ENCODE assay signal across 9 mouse cellular contexts in genomic region chr1:120072900-120073299, GRCm38 (mm10). TPM values are rescaled to one million over a fixed set of nuclear protein-coding genes. Genes with fewer than 3 reads are reported as not detected.
DNase-seq lines count a peak whose midpoint lies in the region; ATAC-seq and TF ChIP-seq lines count a peak whose summit lies in the region.
"Had no signal": no experiment of that assay in that cellular context is flagged by ENCODE, and none has a peak within 500 bp of the region (broad histone marks: within the 10 kb centered on the region; RNA-seq: fewer than 3 reads in every experiment).

No protein-coding gene starts in this region.

- DNase-seq in testis, postnatal 14 days (ENCODE audit: low spot score) = no peak
- peak; percentile 33 for DNase-seq in embryo, embryonic 10.5 days (ENCODE audit: low spot score)
- no peak for DNase-seq in heart, postnatal 0 days (ENCODE audit: low spot score)
- peak; percentile 95 to 97 for DNase-seq in kidney, postnatal 36 days
- DNase-seq in midbrain, embryonic 10.5 days (ENCODE audit: low spot score) = peak; percentile 30
- DNase-seq in spleen, postnatal 36 days (ENCODE audit: low spot score in 2 of 2) = no peak

- no peaks in the 10 kb centered on the region for H3K9me3 ChIP-seq in heart, postnatal 0 days (replicated peaks; ENCODE audit: control insufficient read depth, low read length)
- H3K9me3 ChIP-seq in midbrain, embryonic 10.5 days (replicated peaks) = no peaks in the 10 kb centered on the region

- H3K27ac ChIP-seq in testis, adult 2 months (ENCODE audit: control insufficient read depth, insufficient read depth, low read depth, low read length) = peak overlapping the region; percentile 23; the same call in 1 of the 2 replicates
- no peak overlapping the region for H3K27ac ChIP-seq in heart, postnatal 0 days (ENCODE audit: low read depth)
- H3K27ac ChIP-seq in midbrain, embryonic 10.5 days (replicated peaks) = no peak overlapping the region

- H3K27me3 ChIP-seq in testis, adult 2 months (ENCODE audit: control insufficient read depth, insufficient read depth, low read length) = no peaks in the 10 kb centered on the region
- peaks cover 8% of the 10 kb centered on the region; the same call in 1 of the 2 replicates for H3K27me3 ChIP-seq in heart, postnatal 0 days (ENCODE audit: control insufficient read depth, insufficient read depth, low read length)
- H3K27me3 ChIP-seq in midbrain, embryonic 10.5 days (ENCODE audit: low read depth, poor library complexity, severe bottlenecking) = peaks cover 61% of the 10 kb centered on the region

- peak overlapping the region; percentile 69 for H3K4me3 ChIP-seq in testis, adult 2 months (ENCODE audit: control insufficient read depth, low read depth, low read length)
- H3K4me3 ChIP-seq in heart, postnatal 0 days (ENCODE audit: low read depth, low read length) = peak overlapping the region; percentile 47
- peak overlapping the region; percentile 56 for H3K4me3 ChIP-seq in midbrain, embryonic 10.5 days

- 0 out of 2 replicates have a peak overlapping the region, but pooled peaks have one; percentile 8 for H3K9ac ChIP-seq in heart, postnatal 0 days (replicated peaks; ENCODE audit: low read depth, low read length)

- no peak for TF ChIP-seq EP300 in heart, postnatal 0 days (IDR thresholded peaks at IDR 0.05; ENCODE audit: low read depth)

- 4% methylated on average over 16 of the region's 16 CpGs for WGBS in heart, postnatal 0 days
- WGBS in midbrain, embryonic 10.5 days = 17% methylated on average over 16 of the region's 16 CpGs

- peaks cover 11% of the 10 kb centered on the region for H3K4me1 ChIP-seq in testis, adult 2 months (ENCODE audit: control insufficient read depth, insufficient read depth, low read length)
- H3K4me1 ChIP-seq in heart, postnatal 0 days (ENCODE audit: control insufficient read depth, insufficient read depth) = peaks cover 8% of the 10 kb centered on the region; the same call in 1 of the 2 replicates
- H3K4me1 ChIP-seq in midbrain, embryonic 10.5 days = peaks cover 30% of the 10 kb centered on the region

- peak overlapping the region; percentile 88 for H3K4me2 ChIP-seq in heart, postnatal 0 days (ENCODE audit: low read depth, low read length)

- no peak for TF ChIP-seq POLR2A in testis, adult 2 months (IDR thresholded peaks at IDR 0.05; ENCODE audit: control insufficient read depth, low read depth, low read length)

- no peak for TF ChIP-seq CTCF in testis, adult 2 months (IDR thresholded peaks at IDR 0.05; ENCODE audit: control insufficient read depth, insufficient read depth, insufficient replicate concordance, low read depth, low read length)
- TF ChIP-seq CTCF in heart, postnatal 0 days (IDR thresholded peaks at IDR 0.05; ENCODE audit: low read depth) = no peak

- ATAC-seq in heart, postnatal 0 days (ENCODE audit: insufficient read depth, low read depth) = no peak
- ATAC-seq in activated CD4-positive, CD25-positive, alpha-beta regulatory T cell, adult 4 months = no peak

- H3K36me3 ChIP-seq in testis, adult 2 months (ENCODE audit: control insufficient read depth, insufficient read depth, low read length) = no peaks in the 10 kb centered on the region
- H3K36me3 ChIP-seq in heart, postnatal 0 days (replicated peaks; ENCODE audit: control insufficient read depth, insufficient read depth, low read length) = no peaks in the 10 kb centered on the region
- H3K36me3 ChIP-seq in midbrain, embryonic 10.5 days = no peaks in the 10 kb centered on the region

RNA-seq across cellular contexts. Expression of gene Tmem37, which starts 1.0 kb away (rescaled TPM):
- 9.3 and 21.3 TPM in 2 replicates for polyA plus RNA-seq in testis, adult 2 months (2012; rRNA removed)
- 0.23 and 7.8 TPM in 2 replicates for total RNA-seq in heart, postnatal 0 days (2014; rRNA removed; ENCODE audit: low replicate concordance)
- polyA plus RNA-seq in heart, postnatal 0 days (2015; fragmentation: Nextera tagmentation; extraction: Ambion mirVana) = 6.8 and 6.9 TPM in 2 replicates
- 6.6 and 7.4 TPM in 2 replicates for polyA plus RNA-seq in midbrain, embryonic 10.5 days (2016; fragmentation: Nextera tagmentation; extraction: Ambion mirVana)
- polyA plus RNA-seq in activated CD4-positive, CD25-positive, alpha-beta regulatory T cell, adult 4 months (2017; shearing (Covaris generic)) = 1 to 10 TPM; 1.4 to 2.5 TPM
- total RNA-seq: neutrophil, adult 5-6 weeks had no signal

RNA-seq across cellular contexts. Expression of gene Dbi, which starts 48.0 kb away (rescaled TPM):
- polyA plus RNA-seq in testis, adult 2 months (2012; rRNA removed) = 79.0 and 90.5 TPM in 2 replicates
- 261 and 316 TPM in 2 replicates for total RNA-seq in heart, postnatal 0 days (2014; rRNA removed; ENCODE audit: low replicate concordance)
- polyA plus RNA-seq in heart, postnatal 0 days (2015; fragmentation: Nextera tagmentation; extraction: Ambion mirVana) = 1,218 and 1,378 TPM in 2 replicates
- polyA plus RNA-seq in midbrain, embryonic 10.5 days (2016; fragmentation: Nextera tagmentation; extraction: Ambion mirVana) = 767 and 805 TPM in 2 replicates
- polyA plus RNA-seq in activated CD4-positive, CD25-positive, alpha-beta regulatory T cell, adult 4 months (2017; shearing (Covaris generic)) = 100 to 1,000 TPM; 210 to 248 TPM

RNA-seq across cellular contexts. Expression of gene 3110009E18Rik, which starts 48.1 kb away (rescaled TPM):
- polyA plus RNA-seq in testis, adult 2 months (2012; rRNA removed) = 5.6 and 8.4 TPM in 2 replicates
- 11.5 TPM in 1 of 2 replicates, not detected in the other for total RNA-seq in heart, postnatal 0 days (2014; rRNA removed; ENCODE audit: low replicate concordance)
- polyA plus RNA-seq in heart, postnatal 0 days (2015; fragmentation: Nextera tagmentation; extraction: Ambion mirVana) = 11.3 and 11.4 TPM in 2 replicates
- polyA plus RNA-seq in midbrain, embryonic 10.5 days (2016; fragmentation: Nextera tagmentation; extraction: Ambion mirVana) = 22.3 and 27.2 TPM in 2 replicates
- polyA plus RNA-seq in activated CD4-positive, CD25-positive, alpha-beta regulatory T cell, adult 4 months (2017; shearing (Covaris generic)) = 10 to 100 TPM; 25.9 to 27.3 TPM

Comparison
In these comparisons a context has a peak if more than half of its experiments do, and no peak if none do; other contexts are left out.
1. DNase-seq: peak in embryo, embryonic 10.5 days (single experiment), kidney, postnatal 36 days (2 of 2) and midbrain, embryonic 10.5 days (single experiment); none in testis, postnatal 14 days (single experiment), heart, postnatal 0 days (single experiment) and spleen, postnatal 36 days (0 of 2).
2. Peak in every context shown above with its lines, with median percentiles within 50 percentile points of each other: H3K4me3 ChIP-seq.